7 mouse cellular contexts compared by ENCODE assay signal in genomic region chr16:16982636-16983035, GRCm38 (mm10). TPM values are rescaled to one million over a fixed set of nuclear protein-coding genes. Genes with fewer than 3 reads are reported as not detected.
DNase-seq lines count a peak whose midpoint lies in the region; ATAC-seq and TF ChIP-seq lines count a peak whose summit lies in the region.

No protein-coding gene starts in this region.

- peak overlapping the region; percentile 87 for H3K4me2 ChIP-seq in lung, embryonic 15.5 days
- H3K4me2 ChIP-seq in forebrain, embryonic 11.5 days (ENCODE audit: low read depth, low read length, severe bottlenecking) = peak overlapping the region; percentile 75
- H3K4me2 ChIP-seq in limb, embryonic 14.5 days (replicated peaks; ENCODE audit: low read depth, low read length, severe bottlenecking) = peak overlapping the region; percentile 75
- peak overlapping the region; percentile 61 for H3K4me2 ChIP-seq in stomach, embryonic 14.5 days (replicated peaks; ENCODE audit: low read depth, low read length)

- no peak for TF ChIP-seq POLR2A in limb, embryonic 14.5 days (IDR thresholded peaks at IDR 0.05; ENCODE audit: borderline replicate concordance, extremely low read depth, insufficient read depth, insufficient read length)

- no peak for DNase-seq in lung, adult 18-20 months
- no peak for DNase-seq in forebrain, embryonic 11.5 days (ENCODE audit: low spot score)
- DNase-seq in limb, embryonic 14.5 days (ENCODE audit: low spot score) = no peak
- no peak for DNase-seq in adrenal gland, postnatal 14 days

- peak; percentile 37; the same call in 1 of the 2 replicates for ATAC-seq in lung, embryonic 15.5 days (ENCODE audit: borderline replicate concordance, extremely low read depth, low FRiP score, low TSS enrichment)
- peak; percentile 50 for ATAC-seq in forebrain, embryonic 11.5 days (replicated peaks; ENCODE audit: low FRiP score)
- 0 out of 2 replicates have a peak, but pooled peaks have one; percentile 1 for ATAC-seq in limb, embryonic 14.5 days (ENCODE audit: low FRiP score, low read depth)
- 0 out of 2 replicates have a peak, but pooled peaks have one; percentile 5 for ATAC-seq in stomach, embryonic 14.5 days (ENCODE audit: insufficient number of reproducible peaks, insufficient read depth, low FRiP score, low read depth)
- no peak for ATAC-seq in CD4-positive, CD25-positive, alpha-beta regulatory T cell, adult 4 months

- peak overlapping the region; percentile 96 for H3K9ac ChIP-seq in lung, embryonic 15.5 days
- peak overlapping the region; percentile 95 for H3K9ac ChIP-seq in forebrain, embryonic 11.5 days (ENCODE audit: low read length)
- peak overlapping the region; percentile 94 for H3K9ac ChIP-seq in limb, embryonic 14.5 days (ENCODE audit: low read depth, low read length, severe bottlenecking)
- H3K9ac ChIP-seq in stomach, embryonic 14.5 days (replicated peaks; ENCODE audit: low read depth, low read length) = peak overlapping the region; percentile 89; the same call in 1 of the 2 replicates

- H3K36me3 ChIP-seq in lung, embryonic 15.5 days = 0 out of 2 replicates have a peak, but pooled peaks cover 2% of the 10 kb centered on the region
- no peaks in the 10 kb centered on the region; the same call in 1 of the 2 replicates for H3K36me3 ChIP-seq in forebrain, embryonic 11.5 days (ENCODE audit: control insufficient read depth, insufficient read depth, low read length)
- 0 out of 2 replicates have a peak, but pooled peaks cover 4% of the 10 kb centered on the region for H3K36me3 ChIP-seq in limb, embryonic 14.5 days (ENCODE audit: control insufficient read depth, insufficient read depth, low read length)
- no peaks in the 10 kb centered on the region for H3K36me3 ChIP-seq in stomach, embryonic 14.5 days (ENCODE audit: control insufficient read depth, insufficient read depth, low read length)

- H3K27me3 ChIP-seq in lung, embryonic 15.5 days = no peaks in the 10 kb centered on the region
- H3K27me3 ChIP-seq in forebrain, embryonic 11.5 days (ENCODE audit: control insufficient read depth, insufficient read depth, low read length) = no peaks in the 10 kb centered on the region
- H3K27me3 ChIP-seq in limb, embryonic 14.5 days (ENCODE audit: control insufficient read depth, insufficient read depth, low read length) = no peaks in the 10 kb centered on the region
- H3K27me3 ChIP-seq in stomach, embryonic 14.5 days (ENCODE audit: control insufficient read depth, insufficient read depth, low read length) = no peaks in the 10 kb centered on the region

- WGBS in lung, embryonic 15.5 days = 35% methylated on average over 2 of the region's 2 CpGs
- WGBS in forebrain, embryonic 11.5 days = 64% methylated on average over 1 of the region's 2 CpGs
- WGBS in limb, embryonic 14.5 days = 63% methylated on average over 1 of the region's 2 CpGs
- whole genome bisulfite sequencing in stomach, embryonic 14.5 days = 47% methylated on average over 2 of the region's 2 CpGs

- peak overlapping the region; percentile 91; the same call in 1 of the 2 replicates for H3K27ac ChIP-seq in lung, embryonic 15.5 days
- peak overlapping the region; percentile 50; the same call in 1 of the 2 replicates for H3K27ac ChIP-seq in forebrain, embryonic 11.5 days (ENCODE audit: low read depth, low read length)
- H3K27ac ChIP-seq in limb, embryonic 14.5 days (replicated peaks; ENCODE audit: low read depth, low read length) = peak overlapping the region; percentile 94; the same call in 1 of the 2 replicates
- H3K27ac ChIP-seq in stomach, embryonic 14.5 days (ENCODE audit: low read length) = peak overlapping the region; percentile 91; the same call in 1 of the 2 replicates

- H3K9me3 ChIP-seq in lung, embryonic 15.5 days = no peaks in the 10 kb centered on the region
- no peaks in the 10 kb centered on the region for H3K9me3 ChIP-seq in forebrain, embryonic 11.5 days (ENCODE audit: control insufficient read depth, low read length)
- H3K9me3 ChIP-seq in limb, embryonic 14.5 days (ENCODE audit: control insufficient read depth, low read length) = no peaks in the 10 kb centered on the region
- H3K9me3 ChIP-seq in stomach, embryonic 14.5 days (ENCODE audit: control insufficient read depth, low read depth, low read length) = no peaks in the 10 kb centered on the region

- H3K4me1 ChIP-seq in lung, embryonic 15.5 days = peaks cover 17% of the 10 kb centered on the region
- no peaks in the 10 kb centered on the region; the same call in 1 of the 2 replicates for H3K4me1 ChIP-seq in forebrain, embryonic 11.5 days (replicated peaks; ENCODE audit: control insufficient read depth, insufficient read depth, low read length)
- H3K4me1 ChIP-seq in limb, embryonic 14.5 days (ENCODE audit: control insufficient read depth, insufficient read depth, low read length) = peaks cover 7% of the 10 kb centered on the region; the same call in 1 of the 2 replicates
- H3K4me1 ChIP-seq in stomach, embryonic 14.5 days (ENCODE audit: control insufficient read depth, insufficient read depth, low read length) = peaks cover 9% of the 10 kb centered on the region; the same call in 1 of the 2 replicates

- peak overlapping the region; percentile 98 for H3K4me3 ChIP-seq in lung, embryonic 15.5 days
- peak overlapping the region; percentile 98 for H3K4me3 ChIP-seq in forebrain, embryonic 11.5 days (ENCODE audit: low read depth, low read length)
- H3K4me3 ChIP-seq in limb, embryonic 14.5 days (replicated peaks; ENCODE audit: low read length) = peak overlapping the region; percentile 99
- H3K4me3 ChIP-seq in stomach, embryonic 14.5 days (ENCODE audit: low read depth, low read length) = peak overlapping the region; percentile 99

RNA-seq across cellular contexts. Expression of gene Mapk1, which starts 0.5 kb away (rescaled TPM):
- 158 and 166 TPM in 2 replicates for polyA plus RNA-seq in lung, embryonic 15.5 days (2015; fragmentation: Nextera tagmentation; extraction: Ambion mirVana)
- 197 and 202 TPM in 2 replicates for polyA plus RNA-seq in forebrain, embryonic 11.5 days (2014; fragmentation: Nextera tagmentation; extraction: Ambion mirVana)
- polyA plus RNA-seq in limb, embryonic 14.5 days (2012; rRNA removed) = 126 and 135 TPM in 2 replicates
- 186 and 188 TPM in 2 replicates for polyA plus RNA-seq in limb, embryonic 14.5 days (2014; fragmentation: Nextera tagmentation; extraction: Ambion mirVana)
- 177 and 185 TPM in 2 replicates for polyA plus RNA-seq in stomach, embryonic 14.5 days (2014; fragmentation: Nextera tagmentation; extraction: Ambion mirVana)
- 179 and 204 TPM in 2 replicates for total RNA-seq in adrenal gland, postnatal 14 days (2021)
- 10 to 100 TPM; 19.1 to 32.1 TPM for polyA plus RNA-seq in CD4-positive, CD25-positive, alpha-beta regulatory T cell, adult 4 months (2017; shearing (Covaris generic))
